Mouse (Mus musculus): ENCODE data around the gene Klhl25. TPM values are rescaled to one million over a fixed set of nuclear protein-coding genes. Genes with fewer than 3 reads are reported as not detected.
"Not testable (repeated sequence)": the region's sequence is repeated elsewhere in the genome, so short reads cannot be mapped to it uniquely, and the experiment has no call there.

Gene Klhl25
- polyA plus RNA-seq, 1 experiment from 2014 or later, result 26.5 TPM

DNA sequence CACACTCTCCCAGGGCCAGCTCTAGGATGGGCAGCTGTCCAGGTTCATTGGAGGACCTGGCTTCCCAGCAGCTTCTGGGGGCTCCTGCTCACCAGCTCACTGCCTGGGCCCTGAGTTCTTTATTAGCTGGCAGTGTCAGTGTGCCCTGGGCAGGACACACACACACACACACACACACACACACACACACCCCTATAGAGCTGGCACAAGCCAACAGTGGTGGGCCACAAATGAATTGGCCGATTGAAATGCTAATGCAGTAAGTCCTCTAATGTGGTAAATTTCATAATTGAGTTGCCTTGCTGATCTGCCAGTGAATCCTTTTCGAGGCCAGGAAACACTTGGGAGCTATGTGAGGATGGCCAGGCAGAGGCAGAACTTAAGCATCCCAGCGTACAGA lies 2.3 kb downstream of the Klhl25 start:
- not testable (repeated sequence) for H3K9me3 ChIP-seq (replicated peaks); H3K27ac ChIP-seq; H3K27me3 ChIP-seq (ENCODE audit: low read depth, poor library complexity, severe bottlenecking); H3K4me3 ChIP-seq; DNase-seq (ENCODE audit: low spot score)
- H3K36me3 ChIP-seq, result peaks cover 35% of the 10 kb centered on the region
- peaks cover 32% of the 10 kb centered on the region for H3K4me1 ChIP-seq
- WGBS, result 100% methylated on average over 1 of the region's 3 CpGs

DNA sequence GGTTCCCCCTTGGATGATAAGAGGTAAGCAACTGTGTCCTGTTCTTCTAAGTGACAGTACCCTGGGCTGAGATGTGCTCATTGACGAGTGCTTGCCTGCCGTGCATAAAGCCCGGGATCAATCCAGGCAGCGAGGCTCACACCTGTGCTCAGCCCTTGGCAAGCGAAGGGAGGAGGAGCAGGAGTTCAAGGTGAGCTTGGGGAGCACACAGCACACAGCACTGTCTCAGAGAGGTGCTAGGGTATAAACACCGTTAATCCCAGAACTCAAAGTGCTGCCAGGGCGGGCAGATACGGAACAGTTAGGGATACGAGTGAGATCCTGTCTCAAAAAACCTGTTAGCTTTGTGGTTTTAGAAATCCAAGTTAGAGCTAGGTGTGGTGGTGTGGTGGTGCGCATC lies 3.2 kb downstream of the Klhl25 start:
- Histone ChIP-seq H3K4me1 (peaks cover 41% of the 10 kb centered on the region), H3K36me3 (peaks cover 39% of the 10 kb centered on the region), H3K27me3 (ENCODE audit: low read depth, poor library complexity, severe bottlenecking) (no peaks in the 10 kb centered on the region), H3K9me3 (replicated peaks) (no peaks in the 10 kb centered on the region), H3K27ac (no peak overlapping the region), H3K4me3 (no peak overlapping the region)
- DNase-seq (ENCODE audit: low spot score), result no peak
- 89% methylated on average over 10 of the region's 10 CpGs for WGBS

DNA sequence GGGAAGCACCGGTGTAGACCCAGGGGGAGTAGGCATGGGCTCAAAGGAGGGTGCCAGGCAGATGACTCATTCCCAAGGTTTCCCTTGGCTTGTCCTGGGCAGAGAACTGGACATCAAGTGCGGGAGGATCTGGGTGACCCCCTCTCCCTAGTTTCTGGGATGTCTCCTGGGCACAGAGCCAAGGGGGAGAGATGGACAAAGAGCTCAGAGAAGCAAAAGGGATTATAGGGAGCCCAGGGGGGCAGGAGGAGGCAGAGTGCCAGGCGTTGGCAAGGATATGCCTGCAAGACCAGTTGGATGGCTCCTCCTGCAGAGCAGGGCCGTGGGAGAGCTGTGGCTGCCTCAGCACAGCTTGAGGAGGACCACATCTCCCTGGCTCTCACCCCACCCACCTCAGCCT lies 4.3 kb downstream of the Klhl25 start:
- Histone ChIP-seq H3K9me3 (replicated peaks) (no peaks in the 10 kb centered on the region), H3K4me3 (no peak overlapping the region)
- WGBS, result 85% methylated on average over 4 of the region's 4 CpGs

DNA sequence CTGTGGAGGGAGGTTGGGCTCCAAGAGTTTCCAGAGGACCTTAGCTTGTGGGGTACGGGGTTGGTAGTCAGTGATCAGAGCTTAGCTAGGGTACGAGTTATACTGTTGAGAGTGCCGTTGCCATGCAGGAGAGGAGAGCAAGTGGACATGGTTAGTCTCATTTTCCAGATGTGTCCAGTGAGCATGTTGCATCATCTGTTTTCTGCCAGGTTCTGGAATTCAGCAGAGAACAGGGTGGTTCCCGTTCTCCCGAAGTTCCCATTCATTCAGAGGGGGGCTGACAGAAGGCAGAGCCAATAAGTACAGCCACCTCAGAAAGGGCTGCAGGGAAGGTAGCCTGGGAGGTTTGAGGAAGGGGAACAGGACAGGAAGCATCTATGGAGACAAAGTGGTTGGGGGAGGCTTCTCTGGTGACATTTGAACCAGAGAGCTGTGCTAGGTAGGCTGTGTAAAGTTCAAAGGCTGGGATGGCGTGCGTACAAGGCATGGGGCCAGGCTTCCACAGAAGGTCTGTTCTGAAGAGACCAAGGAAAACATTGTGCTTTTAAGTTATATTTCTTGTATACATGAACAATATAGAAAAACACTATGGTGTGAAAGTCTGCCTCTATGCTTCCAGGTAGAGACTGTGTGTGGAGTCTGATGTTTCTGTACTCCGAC lies 5.2 kb downstream of the Klhl25 start:
- Histone ChIP-seq H3K27ac (no peak overlapping the region), H3K9me3 (replicated peaks) (no peaks in the 10 kb centered on the region), H3K4me1 (peaks cover 37% of the 10 kb centered on the region), H3K27me3 (ENCODE audit: low read depth, poor library complexity, severe bottlenecking) (no peaks in the 10 kb centered on the region), H3K4me3 (no peak overlapping the region), H3K36me3 (peaks cover 43% of the 10 kb centered on the region)
- WGBS, result 78% methylated on average over 8 of the region's 8 CpGs
- no peak for DNase-seq (ENCODE audit: low spot score)

More for the DNA sequence above, 4.3 kb downstream of the Klhl25 start:
- Histone ChIP-seq H3K27ac (no peak overlapping the region), H3K36me3 (peaks cover 43% of the 10 kb centered on the region), H3K4me1 (peaks cover 40% of the 10 kb centered on the region), H3K27me3 (ENCODE audit: low read depth, poor library complexity, severe bottlenecking) (no peaks in the 10 kb centered on the region)
- DNase-seq (ENCODE audit: low spot score), result no peak

DNA sequence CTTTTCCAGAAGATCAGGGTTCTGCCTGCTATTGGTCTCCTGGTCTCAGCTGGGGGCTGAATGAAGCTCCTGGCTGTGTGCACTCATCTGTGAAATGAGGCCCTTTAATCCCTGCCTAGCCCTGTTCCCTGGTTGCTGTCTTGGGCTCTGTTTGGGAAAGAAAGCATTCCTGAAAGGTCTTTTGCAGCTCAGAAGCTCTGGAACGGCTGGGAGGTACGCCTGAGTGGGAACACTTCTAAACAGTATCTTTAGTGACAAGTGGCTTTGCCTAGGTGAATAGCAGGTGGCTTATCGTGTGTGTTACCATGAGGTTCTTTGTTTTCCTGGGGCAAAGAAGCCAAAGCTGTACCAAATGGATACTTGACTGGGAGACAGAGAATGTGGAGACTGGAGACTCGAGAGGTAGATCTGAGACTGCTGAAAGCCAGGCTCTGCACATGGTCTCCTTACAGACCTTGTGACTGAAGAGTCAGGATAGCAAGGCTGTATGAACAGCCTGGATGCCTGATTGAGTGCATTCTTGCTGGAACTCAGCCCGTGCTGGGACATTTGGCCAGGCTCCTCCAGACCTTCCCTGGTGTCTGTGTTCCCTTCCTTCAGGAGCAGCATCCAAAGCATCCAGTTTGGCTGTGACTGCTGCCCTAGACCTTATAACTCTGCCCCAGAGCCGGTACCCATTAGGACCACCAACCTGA lies 6.3 kb downstream of the Klhl25 start:
- Histone ChIP-seq H3K27ac (no peak overlapping the region), H3K4me1 (peaks cover 31% of the 10 kb centered on the region), H3K9me3 (replicated peaks) (no peaks in the 10 kb centered on the region), H3K4me3 (no peak overlapping the region), H3K27me3 (ENCODE audit: low read depth, poor library complexity, severe bottlenecking) (no peaks in the 10 kb centered on the region), H3K36me3 (peaks cover 50% of the 10 kb centered on the region)
- no peak for DNase-seq (ENCODE audit: low spot score)
- WGBS, result 55% methylated on average over 6 of the region's 6 CpGs

DNA sequence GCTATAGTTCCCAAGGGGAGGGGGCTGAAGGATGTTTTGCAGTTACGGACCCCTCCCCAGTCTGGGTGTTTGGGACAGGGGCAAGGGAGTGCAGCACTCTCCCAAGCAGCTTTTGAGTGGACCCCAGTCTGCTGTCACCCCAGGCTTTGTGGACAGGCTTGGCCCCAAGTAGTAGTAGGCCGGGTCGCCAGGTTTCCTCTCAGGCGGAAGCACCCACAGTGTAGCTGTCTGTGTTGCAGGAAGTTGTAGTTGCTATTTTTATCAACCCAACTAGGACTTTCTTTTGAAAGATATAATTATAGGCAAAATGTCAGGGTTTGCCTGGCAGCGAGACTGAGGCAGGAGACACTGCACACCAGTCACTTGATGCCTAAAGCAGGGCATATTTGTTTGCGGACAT lies 6.9 kb downstream of the Klhl25 start:
- whole genome bisulfite sequencing, result 86% methylated on average over 6 of the region's 6 CpGs
- H3K9me3 ChIP-seq (replicated peaks), result no peaks in the 10 kb centered on the region
- peaks cover 57% of the 10 kb centered on the region for H3K36me3 ChIP-seq
- H3K27me3 ChIP-seq (ENCODE audit: low read depth, poor library complexity, severe bottlenecking), result no peaks in the 10 kb centered on the region
- DNase-seq (ENCODE audit: low spot score), result no peak
- H3K4me1 ChIP-seq, result peaks cover 25% of the 10 kb centered on the region
- H3K4me3 ChIP-seq, result no peak overlapping the region
- no peak overlapping the region for H3K27ac ChIP-seq

DNA sequence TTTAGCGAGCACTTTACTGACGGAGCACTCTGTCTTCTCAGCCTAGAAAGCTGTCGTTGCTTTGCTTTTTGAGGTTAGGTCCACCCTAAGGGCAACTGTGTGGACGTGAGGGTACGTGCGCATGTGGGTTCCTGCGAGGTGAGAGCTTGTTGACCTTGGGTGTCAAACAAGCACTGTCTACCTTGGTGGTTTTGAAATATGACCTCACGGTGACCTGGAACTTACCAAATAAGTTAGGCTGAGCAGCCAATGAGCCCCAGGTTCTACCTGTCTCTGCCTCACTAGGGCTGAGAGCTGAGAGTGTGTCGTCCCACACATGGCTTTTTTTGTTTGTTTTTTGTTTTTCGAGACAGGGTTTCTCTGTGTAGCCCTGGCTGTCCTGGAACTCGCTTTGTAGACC lies 8.1 kb downstream of the Klhl25 start:
- Histone ChIP-seq H3K9me3 (replicated peaks) (no peaks in the 10 kb centered on the region), H3K27ac (no peak overlapping the region), H3K4me1 (peaks cover 25% of the 10 kb centered on the region), H3K4me3 (no peak overlapping the region), H3K27me3 (ENCODE audit: low read depth, poor library complexity, severe bottlenecking) (no peaks in the 10 kb centered on the region), H3K36me3 (peaks cover 58% of the 10 kb centered on the region)
- 79% methylated on average over 11 of the region's 11 CpGs for WGBS
- DNase-seq (ENCODE audit: low spot score), result no peak

DNA sequence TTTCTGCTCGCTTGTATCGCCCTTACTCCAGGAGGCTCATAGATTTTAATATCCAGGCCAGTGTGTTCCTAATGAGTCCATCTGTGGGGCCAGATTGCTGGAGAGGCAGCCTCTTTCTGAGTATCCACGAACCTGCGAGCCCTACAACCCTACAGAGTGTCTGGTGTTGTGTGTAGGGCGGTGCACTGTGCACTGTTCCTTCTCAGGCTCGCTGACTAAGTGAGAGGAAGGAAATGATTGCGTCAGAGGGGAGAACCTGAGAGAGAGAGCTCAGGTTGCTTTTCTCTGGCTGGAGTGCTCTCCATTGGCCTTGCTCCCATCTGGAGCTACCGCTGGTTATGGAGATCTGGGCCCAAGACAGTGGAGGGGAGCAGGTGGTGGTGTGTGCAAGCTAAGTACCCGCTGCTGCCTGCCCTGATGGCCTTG lies 11.7 kb downstream of the Klhl25 start:
- DNase-seq (ENCODE audit: low spot score), result no peak
- Histone ChIP-seq H3K27me3 (ENCODE audit: low read depth, poor library complexity, severe bottlenecking) (no peaks in the 10 kb centered on the region), H3K9me3 (replicated peaks) (no peaks in the 10 kb centered on the region), H3K4me3 (no peak overlapping the region), H3K4me1 (peaks cover 13% of the 10 kb centered on the region; the same call in 1 of the 2 replicates), H3K36me3 (peaks cover 51% of the 10 kb centered on the region), H3K27ac (no peak overlapping the region)
- 92% methylated on average over 9 of the region's 9 CpGs for WGBS

DNA sequence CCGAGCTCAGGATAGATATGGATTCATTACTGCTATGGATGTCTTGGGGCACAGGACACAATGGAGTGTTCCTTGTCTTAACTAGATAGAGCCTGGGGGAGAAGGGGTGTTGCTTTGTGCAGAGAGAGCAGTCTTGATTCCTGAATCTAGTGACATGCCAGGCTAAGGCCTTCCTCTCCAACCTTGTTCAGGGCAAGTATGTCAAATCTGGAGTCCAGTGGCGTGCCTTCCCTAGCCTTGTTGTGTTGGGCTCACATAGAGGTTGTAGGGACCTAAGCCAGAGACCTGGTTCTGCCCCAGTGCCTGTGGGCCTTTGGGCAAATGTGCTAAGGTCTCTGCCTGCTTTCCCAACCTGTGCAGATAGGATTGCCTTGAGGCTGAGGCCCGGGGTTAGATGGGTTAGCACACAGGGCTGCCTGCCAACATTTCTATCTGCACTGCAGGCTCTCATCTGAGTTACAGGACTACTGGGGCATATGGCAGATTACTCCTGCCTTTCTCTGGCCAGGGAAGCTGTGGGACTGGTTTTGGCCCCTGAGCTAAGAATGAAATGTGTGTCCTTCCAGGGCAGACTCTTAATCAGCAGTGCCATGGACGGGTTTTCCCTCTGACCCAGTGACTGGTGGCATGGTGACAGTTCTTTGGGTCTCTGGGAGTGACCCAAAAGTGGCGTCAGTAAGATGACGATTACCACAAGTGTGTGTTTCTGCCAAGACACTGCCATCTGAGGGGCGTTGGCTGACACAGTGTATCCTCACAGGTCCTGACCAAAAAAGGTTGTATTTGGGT lies 13.7 kb downstream of the Klhl25 start:
- H3K27me3 ChIP-seq (ENCODE audit: low read depth, poor library complexity, severe bottlenecking); H3K4me1 ChIP-seq; H3K4me3 ChIP-seq; H3K27ac ChIP-seq; DNase-seq (ENCODE audit: low spot score); H3K9me3 ChIP-seq (replicated peaks): not testable (repeated sequence)
- peaks cover 61% of the 10 kb centered on the region for H3K36me3 ChIP-seq
- WGBS, result 90% methylated on average over 7 of the region's 7 CpGs

DNA sequence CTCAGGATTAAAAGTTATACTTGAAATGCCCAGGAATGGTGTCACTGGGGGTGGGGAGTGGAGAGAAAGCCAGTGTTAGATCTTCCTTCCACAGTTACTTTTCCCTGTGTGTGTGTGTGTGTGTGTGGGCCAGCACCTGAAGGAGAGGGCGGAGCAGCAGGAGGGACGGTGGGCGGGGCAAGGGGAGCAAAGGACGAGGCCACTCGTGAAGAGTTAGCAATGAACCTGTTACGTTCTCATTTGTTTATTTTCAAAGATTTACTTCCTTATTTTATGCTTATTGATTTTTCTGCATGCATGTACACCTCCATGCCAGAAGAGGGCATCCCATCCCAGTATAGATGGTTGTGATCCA lies 14.3 kb downstream of the Klhl25 start:
- H3K36me3 ChIP-seq, result peaks cover 65% of the 10 kb centered on the region

DNA sequence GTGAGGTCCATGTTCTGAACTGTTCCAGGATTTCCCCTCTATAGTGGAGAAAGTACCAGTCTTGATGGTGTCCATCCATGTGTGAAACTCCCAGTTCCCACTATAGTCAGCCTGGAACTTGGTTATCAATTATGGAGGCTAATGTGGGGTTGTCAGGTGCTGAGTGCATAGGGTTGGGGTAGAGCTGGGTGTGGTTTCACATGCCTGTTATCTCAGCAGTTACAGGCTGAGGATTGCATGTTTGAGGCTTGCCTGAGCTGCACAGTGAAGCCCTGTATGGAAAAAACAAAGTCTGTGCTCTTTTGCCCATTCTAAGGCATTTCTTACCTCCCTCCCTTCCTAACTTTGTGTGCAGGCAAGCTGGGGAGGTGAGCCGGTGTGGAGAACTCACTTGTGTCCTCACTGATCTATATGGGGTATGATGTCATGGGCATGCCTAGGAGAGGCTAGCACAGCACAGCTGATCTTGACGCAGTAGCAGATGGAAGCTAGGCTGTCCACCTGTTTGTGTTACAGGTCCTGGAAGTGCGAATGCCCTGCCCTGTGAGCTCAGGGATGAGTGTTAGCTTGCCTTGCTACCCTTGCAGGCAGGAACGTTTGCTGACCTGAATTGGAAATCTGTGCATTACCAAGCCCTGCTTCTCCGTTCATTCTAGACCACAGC lies 15.3 kb downstream of the Klhl25 start:
- WGBS, result 92% methylated on average over 5 of the region's 5 CpGs
- H3K27ac ChIP-seq; H3K4me1 ChIP-seq; DNase-seq (ENCODE audit: low spot score); H3K27me3 ChIP-seq (ENCODE audit: low read depth, poor library complexity, severe bottlenecking); H3K4me3 ChIP-seq; H3K9me3 ChIP-seq (replicated peaks): not testable (repeated sequence)
- peaks cover 75% of the 10 kb centered on the region for H3K36me3 ChIP-seq

More for the DNA sequence above, 14.3 kb downstream of the Klhl25 start:
- not testable (repeated sequence) for H3K27me3 ChIP-seq (ENCODE audit: low read depth, poor library complexity, severe bottlenecking); DNase-seq (ENCODE audit: low spot score); H3K4me1 ChIP-seq; H3K27ac ChIP-seq; H3K9me3 ChIP-seq (replicated peaks); H3K4me3 ChIP-seq
- WGBS, result 90% methylated on average over 6 of the region's 6 CpGs

DNA sequence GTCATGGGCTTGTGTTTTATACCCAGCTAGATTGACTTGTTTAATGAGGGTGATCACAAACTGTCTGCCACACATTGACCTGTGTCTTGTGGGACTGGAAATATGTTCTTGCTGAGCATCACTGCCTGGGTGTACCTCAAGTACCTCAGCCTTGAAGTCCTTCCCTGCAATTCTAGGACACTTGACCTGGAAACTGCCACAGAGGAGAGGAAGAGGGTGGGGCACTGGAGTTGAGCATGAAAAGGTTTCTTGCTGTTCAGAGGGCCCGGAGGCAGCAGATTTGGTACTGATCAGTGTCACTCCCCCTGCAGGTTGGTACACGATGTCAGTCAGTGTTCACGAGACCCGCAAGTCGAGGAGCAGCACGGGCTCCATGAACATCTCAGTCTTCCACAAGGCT lies 16.9 kb downstream of the Klhl25 start:
- no peaks in the 10 kb centered on the region for H3K9me3 ChIP-seq (replicated peaks)
- H3K4me3 ChIP-seq, result no peak overlapping the region
- no peak for DNase-seq (ENCODE audit: low spot score)
- whole genome bisulfite sequencing, result 96% methylated on average over 6 of the region's 6 CpGs
- H3K36me3 ChIP-seq, result peaks cover 75% of the 10 kb centered on the region
- H3K27me3 ChIP-seq (ENCODE audit: low read depth, poor library complexity, severe bottlenecking), result no peaks in the 10 kb centered on the region
- no peaks in the 10 kb centered on the region for H3K4me1 ChIP-seq
- no peak overlapping the region for H3K27ac ChIP-seq

DNA sequence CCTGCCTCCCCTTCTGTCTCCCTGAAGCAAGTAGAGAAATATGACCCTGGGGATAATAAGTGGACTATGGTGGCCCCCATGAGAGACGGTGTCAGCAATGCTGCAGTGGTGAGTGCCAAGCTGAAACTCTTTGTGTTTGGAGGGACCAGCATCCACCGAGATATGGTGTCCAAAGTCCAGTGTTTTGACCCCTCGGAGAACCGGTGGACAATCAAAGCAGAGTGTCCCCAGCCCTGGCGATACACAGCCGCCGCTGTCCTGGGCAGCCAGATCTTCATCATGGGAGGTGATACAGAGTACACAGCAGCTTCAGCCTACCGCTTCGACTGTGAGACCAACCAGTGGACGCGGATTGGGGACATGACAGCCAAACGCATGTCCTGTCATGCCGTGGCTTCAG lies 18.4 kb downstream of the Klhl25 start:
- Histone ChIP-seq H3K27me3 (ENCODE audit: low read depth, poor library complexity, severe bottlenecking) (no peaks in the 10 kb centered on the region), H3K4me3 (no peak overlapping the region), H3K4me1 (peaks cover 11% of the 10 kb centered on the region), H3K27ac (no peak overlapping the region), H3K36me3 (peaks cover 85% of the 10 kb centered on the region), H3K9me3 (replicated peaks) (no peaks in the 10 kb centered on the region)
- WGBS, result 96% methylated on average over 13 of the region's 13 CpGs
- no peak for DNase-seq (ENCODE audit: low spot score)

Data from limb, embryonic 10.5 days (tissue).